Mouse (Mus musculus) lung, adult 2 months (tissue): Measurements from ENCODE around the gene Mlh1.

ENCODE experiments used
- CTCF ChIP-seq: fragments of 200-500 bp; IDR thresholded peaks from 2 replicates; pipeline ENCODE4 v1.5.1; 2011; ENCODE audit warnings: mild to moderate bottlenecking, low read length, control low read depth; ENCODE audit not compliant: insufficient read depth
- POLR2A ChIP-seq: fragments of 200-500 bp; IDR thresholded peaks from 2 replicates; pipeline ENCODE4 v1.6.1; 2011; ENCODE audit warnings: low read depth, mild to moderate bottlenecking, control low read depth, low read length, borderline replicate concordance; ENCODE audit errors: extremely low read depth

- no peak for TF ChIP-seq POLR2A
- TF ChIP-seq CTCF: no peak
These were observed 2.4 kb upstream of the Mlh1 start for GRCm38 (mm10) chr9:111273958-111274357.
